Mouse (Mus musculus): ENCODE results near the gene D17H6S53E.

DNA sequence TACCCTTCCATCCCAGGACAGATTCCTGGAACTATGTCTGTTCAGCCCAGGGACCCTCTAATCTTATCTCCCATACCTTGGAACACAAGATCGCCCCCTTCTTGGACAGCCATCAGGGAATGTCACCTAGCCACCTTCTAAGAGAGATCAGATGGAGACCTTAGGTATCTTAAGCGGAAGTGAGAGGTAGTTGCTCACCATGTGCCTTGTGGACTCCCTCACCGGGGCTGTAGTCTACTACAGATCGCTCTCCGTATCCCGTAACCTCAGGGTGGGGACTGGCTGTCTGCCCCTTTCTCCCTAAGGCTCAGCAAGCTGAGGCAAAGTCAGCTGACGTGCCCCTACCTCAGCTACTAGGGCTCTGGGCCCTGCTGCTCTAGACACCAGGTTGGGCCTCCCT is 22.1 kb upstream of the D17H6S53E start:
- no peak for TF ChIP-seq CTCF (IDR thresholded peaks at IDR 0.05; ENCODE audit: control insufficient read depth, insufficient read depth, insufficient read length)
- no peak for TF ChIP-seq CEBPB (IDR thresholded peaks at IDR 0.05; ENCODE audit: low read depth)
- TF ChIP-seq MYOG (IDR thresholded peaks at IDR 0.05; ENCODE audit: control insufficient read depth, extremely low read depth, insufficient read length) = no peak
- no peak for TF ChIP-seq USF1 (IDR thresholded peaks at IDR 0.05; ENCODE audit: low read depth)
- no peak for TF ChIP-seq MAX (IDR thresholded peaks at IDR 0.05)
- no peak for TF ChIP-seq MYOD1 (IDR thresholded peaks at IDR 0.05; ENCODE audit: control insufficient read depth, insufficient read length, low read depth)
